Mouse (Mus musculus) midbrain, embryonic 12.5 days (tissue): Measurements from ENCODE around the gene Rad9b. TPM values are rescaled to one million over a fixed set of nuclear protein-coding genes. Genes with fewer than 3 reads are reported as not detected.
A peak's percentile ranks its signal among the peaks of the same experiment; 100 is the strongest.

ENCODE experiments used
- ATAC-seq: fragments of 200-750 bp; cut with Nextera tagmentation; 2 replicates; pipeline ENCODE4 v1.8.0; 2017; ENCODE audit warnings: low read depth, moderate TSS enrichment, moderate library complexity; ENCODE audit not compliant: low FRiP score
- H3K27ac ChIP-seq: fragments of 300-500 bp; sonication (generic); replicated peaks from 2 replicates; pipeline ENCODE4 v1.5.1; 2016; ENCODE audit warnings: mild to moderate bottlenecking
- H3K27me3 ChIP-seq: fragments of 300-500 bp; sonication (generic); 2 replicates; pipeline ENCODE4 v1.6.1; 2016; ENCODE audit warnings: mild to moderate bottlenecking
- H3K36me3 ChIP-seq: fragments of 300-500 bp; sonication (generic); 2 replicates; pipeline ENCODE4 v1.6.1; 2016
- H3K4me1 ChIP-seq: fragments of 300-500 bp; sonication (generic); 2 replicates; pipeline ENCODE4 v1.6.1; 2016
- H3K4me2 ChIP-seq: fragments of 300-500 bp; sonication (generic); replicated peaks from 2 replicates; pipeline ENCODE4 v1.6.1; 2016; ENCODE audit warnings: mild to moderate bottlenecking, moderate library complexity
- H3K4me3 ChIP-seq: fragments of 300-500 bp; sonication (generic); 2 replicates; pipeline ENCODE4 v1.5.1; 2016; ENCODE audit warnings: mild to moderate bottlenecking
- H3K9ac ChIP-seq: fragments of 300-500 bp; sonication (generic); replicated peaks from 2 replicates; pipeline ENCODE4 v1.6.1; 2016; ENCODE audit warnings: mild to moderate bottlenecking, moderate library complexity
- H3K9me3 ChIP-seq: fragments of 300-500 bp; sonication (generic); 2 replicates; pipeline ENCODE4 v1.6.1; 2016; ENCODE audit warnings: mild to moderate bottlenecking
- WGBS: fragments of 180-500 bp; shearing (Covaris S2); methylation state at CpG from one replicate; pipeline ENCODE4 v1.1.7; 2016; 5-methylcytosine and 5-hydroxymethylcytosine counted together
- polyA plus RNA-seq: library from polyadenylated mRNA; unstranded; fragments of >200 nt; fragmentation: Nextera tagmentation; extraction: Ambion mirVana; gene quantifications from 2 replicates; pipeline ENCODE4 v1.2.1, GENCODE M21; 2016

Gene Rad9b
- 15.7 and 16.6 TPM in 2 replicates for polyA plus RNA-seq

DNA sequence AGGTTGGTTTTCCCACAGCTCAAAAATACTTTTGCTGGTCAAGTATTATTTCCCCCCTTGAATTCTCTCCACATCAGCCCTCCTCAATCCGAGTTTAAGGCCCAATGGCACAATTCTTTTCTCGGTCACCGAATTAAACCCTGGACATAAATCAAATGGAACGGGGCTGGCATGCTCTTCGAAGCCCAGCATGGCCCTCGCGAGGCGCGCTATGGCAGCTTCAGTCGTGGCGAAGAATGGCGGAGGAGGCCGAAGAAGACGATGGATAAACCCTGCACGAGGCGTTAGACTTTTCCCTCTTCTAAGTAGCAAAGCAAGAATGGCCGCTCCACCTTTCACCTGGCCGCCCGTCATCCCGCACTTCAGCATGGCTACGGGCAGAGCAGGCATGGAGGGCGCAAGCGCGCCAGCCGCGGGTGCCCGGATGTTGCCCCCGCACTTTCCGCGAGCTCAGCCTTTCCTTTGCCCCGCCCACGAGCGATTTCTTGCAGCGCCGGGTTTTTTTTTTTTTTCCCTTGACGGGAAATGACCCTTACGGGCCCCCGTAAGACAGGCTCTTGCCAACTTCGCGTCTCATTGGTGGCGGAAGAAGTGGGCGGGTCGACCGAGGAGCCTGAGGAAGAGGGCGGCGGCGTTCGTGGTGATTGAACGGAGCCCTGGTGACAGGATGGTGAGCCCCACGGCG, at the start of gene Rad9b, which contains the start of gene Vps29:
Gene Rad9b (minus strand): TSS at position 427 of the 685 bp plus-strand sequence.
Gene Vps29 (plus strand): TSS at position 563 of the 685 bp plus-strand sequence.
- Histone ChIP-seq H3K4me1 (peaks cover 9% of the 10 kb centered on the region), H3K9me3 (no peaks in the 10 kb centered on the region), H3K27ac (peak within 1 kb of the TSS; percentile 78), H3K9ac (peak within 1 kb of the TSS; percentile 89), H3K4me3 (peak within 1 kb of the TSS; percentile 89), H3K36me3 (peaks cover 5% of the 10 kb centered on the region), H3K27me3 (no peaks in the 10 kb centered on the region), H3K4me2 (peak within 1 kb of the TSS; percentile 80)
- WGBS = 3% methylated on average over 51 of the region's 51 CpGs
- ATAC-seq = peak; percentile 96

- no peak overlapping the region for H3K4me2 ChIP-seq
- no peak for ATAC-seq
Measured at GRCm38 (mm10) chr5:122403362-122403761, 49.3 kb upstream of the Rad9b start.

DNA sequence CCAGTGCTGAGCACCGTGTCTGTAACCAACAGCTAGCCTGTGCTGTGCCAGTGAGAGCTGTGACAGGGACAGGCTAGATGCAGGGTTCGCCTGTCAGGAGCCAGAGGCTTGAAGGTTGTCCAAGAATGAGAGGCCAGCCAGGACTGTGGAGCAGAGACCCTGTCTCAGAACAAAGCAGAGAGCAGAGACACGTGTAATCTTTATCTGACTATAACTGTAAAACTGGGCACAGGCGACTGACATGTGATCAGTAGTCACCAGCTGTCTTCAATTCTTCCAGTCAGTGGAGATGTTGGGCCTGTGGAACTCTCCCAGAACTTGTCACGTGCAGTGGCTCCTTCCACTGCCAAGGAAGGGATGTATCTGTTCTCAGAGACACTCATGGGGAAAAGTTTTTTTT, 48.7 kb upstream of the Rad9b start:
- H3K36me3 ChIP-seq = peaks cover 74% of the 10 kb centered on the region

More at GRCm38 (mm10) chr5:122403362-122403761, 49.3 kb upstream of the Rad9b start:
- Histone ChIP-seq H3K9me3 (no peaks in the 10 kb centered on the region), H3K36me3 (peaks cover 74% of the 10 kb centered on the region), H3K9ac (no peak overlapping the region), H3K27me3 (no peaks in the 10 kb centered on the region), H3K4me3 (no peak overlapping the region), H3K27ac (no peak overlapping the region), H3K4me1 (no peaks in the 10 kb centered on the region)
- 95% methylated on average over 12 of the region's 12 CpGs for WGBS

DNA sequence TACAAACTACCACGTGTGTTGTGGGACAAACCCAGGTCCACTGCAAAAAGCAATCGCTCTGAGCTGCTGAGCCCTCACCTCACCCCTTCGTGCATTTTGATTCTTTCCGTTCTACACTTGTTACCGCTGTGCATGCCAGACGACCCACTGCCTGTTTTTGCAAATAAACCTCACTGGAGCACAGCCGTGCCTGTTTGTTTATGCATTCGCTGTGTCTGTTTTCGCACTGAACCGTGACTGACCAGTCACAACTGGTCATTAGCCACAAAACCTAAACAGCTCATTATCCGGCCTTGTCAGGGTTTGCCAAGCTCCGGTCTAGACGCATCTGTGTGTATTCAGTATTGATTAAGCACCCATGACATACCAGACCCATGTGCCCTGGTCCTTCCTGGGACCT, 48.1 kb upstream of the Rad9b start:
- Histone ChIP-seq H3K9ac (no peak overlapping the region), H3K4me2 (no peak overlapping the region), H3K9me3 (no peaks in the 10 kb centered on the region), H3K27me3 (no peaks in the 10 kb centered on the region), H3K36me3 (peaks cover 75% of the 10 kb centered on the region), H3K27ac (no peak overlapping the region), H3K4me1 (no peaks in the 10 kb centered on the region), H3K4me3 (no peak overlapping the region)
- no peak for ATAC-seq
- WGBS = 93% methylated on average over 13 of the region's 13 CpGs

More for the DNA sequence above, 48.7 kb upstream of the Rad9b start:
- no peak overlapping the region for H3K27ac ChIP-seq
- 93% methylated on average over 5 of the region's 5 CpGs for WGBS
- no peaks in the 10 kb centered on the region for H3K9me3 ChIP-seq
- no peaks in the 10 kb centered on the region for H3K4me1 ChIP-seq
- no peak for ATAC-seq
- H3K27me3 ChIP-seq = no peaks in the 10 kb centered on the region
- H3K4me2 ChIP-seq = no peak overlapping the region
- H3K9ac ChIP-seq = no peak overlapping the region
- H3K4me3 ChIP-seq = no peak overlapping the region

- no peaks in the 10 kb centered on the region for H3K27me3 ChIP-seq
- no peak overlapping the region for H3K4me2 ChIP-seq
- H3K4me1 ChIP-seq = no peaks in the 10 kb centered on the region
- H3K27ac ChIP-seq = no peak overlapping the region
- ATAC-seq = no peak
- peaks cover 74% of the 10 kb centered on the region for H3K36me3 ChIP-seq
- H3K9me3 ChIP-seq = no peaks in the 10 kb centered on the region
- H3K4me3 ChIP-seq = no peak overlapping the region
- WGBS = 31% methylated on average over 8 of the region's 8 CpGs
- no peak overlapping the region for H3K9ac ChIP-seq
Measured at GRCm38 (mm10) chr5:122401303-122401640, 47.2 kb upstream of the Rad9b start.

DNA sequence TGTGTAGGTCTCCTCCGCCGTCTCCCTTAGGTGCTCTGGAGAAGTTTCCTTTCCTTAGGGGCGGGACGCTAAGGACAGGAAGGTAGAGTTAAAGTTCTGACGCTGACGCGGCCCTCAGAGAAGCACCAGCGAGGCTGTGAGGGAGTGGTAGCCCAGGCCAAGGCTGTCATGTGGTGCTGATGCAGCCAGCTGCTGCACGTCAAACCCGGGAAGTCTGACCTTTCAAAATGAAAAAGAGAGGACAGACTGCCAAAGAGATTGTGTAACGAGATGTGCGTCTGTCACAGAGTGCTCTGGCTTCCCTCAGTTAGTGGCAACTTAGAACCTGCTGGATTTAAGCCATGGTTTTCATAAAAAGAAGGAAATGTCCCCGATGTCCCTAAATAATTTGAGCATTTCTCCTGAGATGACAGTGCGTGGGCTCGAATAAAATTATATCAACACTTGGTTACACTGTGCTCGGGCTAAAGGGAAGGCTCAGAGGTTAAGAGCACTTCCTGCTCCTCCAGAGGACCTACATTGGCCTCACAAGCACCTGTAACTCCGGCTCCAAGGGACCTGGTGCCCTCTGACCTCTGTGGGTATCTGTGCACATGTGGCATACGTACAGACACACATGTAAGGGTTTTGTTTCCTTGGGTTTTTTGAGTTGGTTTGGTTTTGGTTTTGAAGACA, 46.7 kb upstream of the Rad9b start:
- H3K9me3 ChIP-seq = no peaks in the 10 kb centered on the region
- H3K36me3 ChIP-seq = peaks cover 69% of the 10 kb centered on the region
- H3K4me3 ChIP-seq = no peak overlapping the region
- ATAC-seq = no peak
- no peaks in the 10 kb centered on the region for H3K4me1 ChIP-seq
- H3K27me3 ChIP-seq = no peaks in the 10 kb centered on the region
- 86% methylated on average over 18 of the region's 18 CpGs for WGBS
- H3K9ac ChIP-seq = no peak overlapping the region
- H3K4me2 ChIP-seq = no peak overlapping the region
- no peak overlapping the region for H3K27ac ChIP-seq

GRCm38 (mm10) chr5:122399871-122400270, 45.8 kb upstream of the Rad9b start:
- no peak overlapping the region for H3K4me2 ChIP-seq
- H3K9ac ChIP-seq = no peak overlapping the region
- peaks cover 60% of the 10 kb centered on the region for H3K36me3 ChIP-seq
- no peaks in the 10 kb centered on the region for H3K27me3 ChIP-seq
- H3K9me3 ChIP-seq = no peaks in the 10 kb centered on the region
- H3K4me1 ChIP-seq = no peaks in the 10 kb centered on the region; the same call in 1 of the 2 replicates
- no peak for ATAC-seq
- H3K4me3 ChIP-seq = no peak overlapping the region
- H3K27ac ChIP-seq = no peak overlapping the region
- 93% methylated on average over 8 of the region's 8 CpGs for WGBS

GRCm38 (mm10) chr5:122397495-122397894, 43.5 kb upstream of the Rad9b start:
- WGBS = 89% methylated on average over 8 of the region's 8 CpGs

DNA sequence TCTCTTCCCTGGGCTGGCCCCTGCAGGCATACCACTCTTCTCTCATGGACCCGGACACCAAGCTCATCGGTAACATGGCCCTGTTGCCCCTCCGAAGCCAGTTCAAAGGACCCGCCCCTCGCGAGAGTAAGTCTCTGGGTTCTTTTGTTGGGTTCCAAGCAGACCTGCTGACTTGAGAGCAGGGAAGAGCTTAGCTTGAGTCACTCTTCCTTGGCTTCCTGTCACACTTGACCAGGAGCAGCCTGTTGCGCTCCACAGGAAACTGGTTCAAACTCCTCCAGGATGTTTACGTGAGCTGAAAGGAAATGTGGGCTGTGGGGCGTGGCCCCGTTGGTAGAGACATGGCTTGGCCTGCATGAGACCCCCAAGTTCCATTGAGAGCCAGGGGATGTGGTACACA, 42.8 kb upstream of the Rad9b start:
- H3K36me3 ChIP-seq = peaks cover 30% of the 10 kb centered on the region
- no peaks in the 10 kb centered on the region for H3K27me3 ChIP-seq
- H3K4me3 ChIP-seq = no peak overlapping the region
- no peak overlapping the region for H3K9ac ChIP-seq
- H3K4me1 ChIP-seq = peaks cover 14% of the 10 kb centered on the region
- no peak overlapping the region for H3K27ac ChIP-seq
- WGBS = 83% methylated on average over 10 of the region's 10 CpGs
- no peak overlapping the region for H3K4me2 ChIP-seq
- no peaks in the 10 kb centered on the region for H3K9me3 ChIP-seq
- ATAC-seq = no peak

More at GRCm38 (mm10) chr5:122397495-122397894, 43.5 kb upstream of the Rad9b start:
- no peak overlapping the region for H3K4me3 ChIP-seq
- H3K4me2 ChIP-seq = no peak overlapping the region
- peaks cover 11% of the 10 kb centered on the region for H3K4me1 ChIP-seq
- H3K36me3 ChIP-seq = peaks cover 37% of the 10 kb centered on the region
- no peaks in the 10 kb centered on the region for H3K9me3 ChIP-seq
- ATAC-seq = no peak
- no peaks in the 10 kb centered on the region for H3K27me3 ChIP-seq
- no peak overlapping the region for H3K27ac ChIP-seq
- H3K9ac ChIP-seq = no peak overlapping the region

DNA sequence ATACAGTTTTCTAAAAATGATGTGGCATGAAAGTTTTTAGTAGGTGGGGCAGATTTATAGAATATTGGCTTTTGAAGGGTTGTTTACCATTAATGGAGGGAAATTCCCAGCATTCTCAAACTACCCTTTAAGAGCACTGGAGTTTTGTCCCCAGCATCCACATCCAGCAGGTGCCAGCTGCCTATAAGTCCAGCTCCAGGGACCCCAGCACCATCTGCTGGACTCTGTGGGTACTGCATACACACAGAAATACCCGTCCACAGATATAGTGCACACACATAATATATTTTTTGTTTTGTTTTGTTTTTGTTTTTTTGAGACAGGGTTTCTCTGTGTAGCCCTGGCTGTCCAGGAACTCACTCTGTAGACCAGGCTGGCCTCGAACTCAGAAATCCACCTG, 39.9 kb upstream of the Rad9b start:
- H3K4me3 ChIP-seq = no peak overlapping the region
- ATAC-seq = no peak
- 52% methylated on average over 2 of the region's 2 CpGs for WGBS

GRCm38 (mm10) chr5:122392227-122393004, 38.4 kb upstream of the Rad9b start:
- peaks cover 14% of the 10 kb centered on the region for H3K4me1 ChIP-seq
- ATAC-seq = no peak
- H3K27ac ChIP-seq = peak overlapping the region; percentile 4; the same call in 1 of the 2 replicates
- 15% methylated on average over 19 of the region's 19 CpGs for WGBS
- H3K9ac ChIP-seq = peak overlapping the region; percentile 77
- no peaks in the 10 kb centered on the region for H3K27me3 ChIP-seq
- H3K4me2 ChIP-seq = peak overlapping the region; percentile 86
- H3K36me3 ChIP-seq = peaks cover 11% of the 10 kb centered on the region
- peak overlapping the region; percentile 66 for H3K4me3 ChIP-seq
- H3K9me3 ChIP-seq = no peaks in the 10 kb centered on the region

More for the DNA sequence above, 39.9 kb upstream of the Rad9b start:
- peaks cover 14% of the 10 kb centered on the region for H3K36me3 ChIP-seq
- peaks cover 14% of the 10 kb centered on the region for H3K4me1 ChIP-seq
- H3K27ac ChIP-seq = no peak overlapping the region
- no peak overlapping the region for H3K4me2 ChIP-seq
- H3K27me3 ChIP-seq = no peaks in the 10 kb centered on the region
- H3K9ac ChIP-seq = no peak overlapping the region
- no peaks in the 10 kb centered on the region for H3K9me3 ChIP-seq

- no peaks in the 10 kb centered on the region for H3K9me3 ChIP-seq
- H3K4me1 ChIP-seq = peaks cover 14% of the 10 kb centered on the region
Measured at GRCm38 (mm10) chr5:122391786-122392180, 37.8 kb upstream of the Rad9b start, which contains the start of gene Arpc3. Gene Arpc3, plus strand, starts transcription at chr5:122391878.

More at GRCm38 (mm10) chr5:122391786-122392180, 37.8 kb upstream of the Rad9b start, which contains the start of gene Arpc3:
- peaks cover 5% of the 10 kb centered on the region for H3K36me3 ChIP-seq
- peak; percentile 73; the same call in 1 of the 2 replicates for ATAC-seq
- no peaks in the 10 kb centered on the region for H3K27me3 ChIP-seq
- peak within 1 kb of the TSS; percentile 77 for H3K9ac ChIP-seq
- H3K4me3 ChIP-seq = peak within 1 kb of the TSS; percentile 66
- H3K4me2 ChIP-seq = peak within 1 kb of the TSS; percentile 86
- under 1% methylated on average over 39 of the region's 39 CpGs for WGBS
- H3K27ac ChIP-seq = peak within 1 kb of the TSS; percentile 4; the same call in 1 of the 2 replicates
